Mouse (Mus musculus) neural tube, embryonic 12.5 days (tissue): ENCODE data around the gene Tcf12. TPM values are rescaled to one million over a fixed set of nuclear protein-coding genes. Genes with fewer than 3 reads are reported as not detected.

Experiments
- ATAC-seq: fragments of 200-750 bp; cut with Nextera tagmentation; 2 replicates; pipeline ENCODE4 v1.8.0; 2017; ENCODE audit warnings: low read depth, mild to moderate bottlenecking, moderate TSS enrichment, moderate library complexity; ENCODE audit not compliant: low FRiP score
- H3K27ac ChIP-seq: fragments of 300-500 bp; sonication (generic); 2 replicates; pipeline ENCODE4 v1.5.1; 2016
- H3K27me3 ChIP-seq: fragments of 300-500 bp; sonication (generic); replicated peaks from 2 replicates; pipeline ENCODE4 v1.6.1; 2016; ENCODE audit warnings: mild to moderate bottlenecking
- H3K36me3 ChIP-seq: fragments of 300-500 bp; sonication (generic); 2 replicates; pipeline ENCODE4 v1.6.1; 2016; ENCODE audit warnings: mild to moderate bottlenecking
- H3K4me1 ChIP-seq: fragments of 300-500 bp; sonication (generic); 2 replicates; pipeline ENCODE4 v1.6.1; 2016
- H3K4me2 ChIP-seq: fragments of 300-500 bp; sonication (generic); replicated peaks from 2 replicates; pipeline ENCODE4 v1.6.1; 2016; ENCODE audit warnings: mild to moderate bottlenecking
- H3K4me3 ChIP-seq: fragments of 300-500 bp; sonication (generic); 2 replicates; pipeline ENCODE4 v1.5.1; 2016
- H3K9ac ChIP-seq: fragments of 300-500 bp; sonication (generic); 2 replicates; pipeline ENCODE4 v1.6.1; 2016; ENCODE audit warnings: mild to moderate bottlenecking
- H3K9me3 ChIP-seq: fragments of 300-500 bp; sonication (generic); 2 replicates; pipeline ENCODE4 v1.6.1; 2016; ENCODE audit warnings: mild to moderate bottlenecking
- WGBS: fragments of 180-500 bp; shearing (Covaris S2); methylation state at CpG from one replicate; pipeline ENCODE4 v1.1.7; 2016; 5-methylcytosine and 5-hydroxymethylcytosine counted together
- polyA plus RNA-seq: library from polyadenylated mRNA; unstranded; fragments of >200 nt; fragmentation: Nextera tagmentation; extraction: Ambion mirVana; gene quantifications from 2 replicates; pipeline ENCODE4 v1.2.1, GENCODE M21; 2016

The Tcf12 gene
- polyA plus RNA-seq, 1 experiment from 2014 or later: 213 TPM

DNA sequence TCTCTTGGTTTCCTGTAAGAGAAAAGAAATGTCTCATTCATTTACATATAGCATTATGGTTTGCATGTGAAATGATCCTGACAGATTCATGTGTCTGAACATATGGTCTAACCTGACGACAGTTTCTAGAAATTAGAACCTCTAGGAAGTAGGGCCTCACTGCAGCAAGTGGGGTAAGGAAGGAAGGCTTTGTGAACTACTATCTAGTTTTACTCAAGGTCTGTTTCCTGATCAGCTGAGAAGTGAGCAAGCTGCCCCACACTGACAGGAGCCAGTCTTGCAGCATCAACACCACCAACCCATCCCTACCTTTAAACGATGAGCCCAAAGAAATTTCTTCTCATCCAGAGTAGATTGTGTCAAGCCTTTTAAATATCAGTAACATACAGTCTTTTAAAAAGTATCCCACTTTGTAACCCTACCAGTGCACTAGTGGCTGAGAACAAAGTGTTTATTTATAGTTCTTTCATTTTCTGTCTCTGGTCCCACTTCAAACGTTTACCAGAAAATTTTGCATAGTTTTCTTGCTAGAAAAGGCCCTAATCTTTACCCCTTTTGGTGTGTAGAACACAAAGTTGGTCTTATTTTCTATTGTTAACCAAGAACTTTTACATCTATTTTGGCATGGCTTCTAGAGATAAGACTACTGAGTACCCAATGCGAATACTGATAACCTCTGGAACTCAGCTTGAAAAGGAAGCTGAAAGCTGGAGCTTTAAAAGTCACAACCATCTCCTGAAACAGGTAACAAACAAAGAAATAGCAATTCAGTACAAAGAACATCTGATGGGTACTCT lies 96.9 kb downstream of the Tcf12 start:
- Histone ChIP-seq H3K9ac (no peak overlapping the region), H3K4me3 (no peak overlapping the region), H3K36me3 (no peaks in the 10 kb centered on the region; the same call in 1 of the 2 replicates), H3K9me3 (no peaks in the 10 kb centered on the region), H3K4me2 (no peak overlapping the region), H3K27me3 (no peaks in the 10 kb centered on the region), H3K4me1 (no peaks in the 10 kb centered on the region), H3K27ac (no peak overlapping the region)
- ATAC-seq: no peak
- 82% methylated on average over 4 of the region's 4 CpGs for WGBS

DNA sequence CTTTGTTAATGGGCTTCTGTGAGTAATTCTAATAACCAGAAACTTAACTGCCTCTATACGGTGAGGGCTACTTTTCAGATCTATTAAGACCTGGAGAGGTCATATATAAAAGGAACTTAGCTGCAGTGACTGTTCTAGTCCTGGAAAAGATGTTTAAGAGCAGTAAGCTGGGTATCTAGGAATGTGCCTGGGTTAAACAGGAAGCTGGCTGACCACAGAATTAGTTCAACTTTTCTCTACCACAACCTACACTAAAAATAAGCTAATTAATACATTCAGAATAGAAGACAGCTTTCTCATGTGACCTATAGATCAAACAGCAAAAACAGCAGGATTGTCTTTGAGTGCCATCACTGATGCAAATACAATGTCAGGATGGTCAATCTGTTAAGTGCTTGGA lies 98.1 kb downstream of the Tcf12 start:
- Histone ChIP-seq H3K9ac (no peak overlapping the region), H3K4me2 (no peak overlapping the region), H3K27me3 (no peaks in the 10 kb centered on the region), H3K27ac (no peak overlapping the region), H3K4me3 (no peak overlapping the region), H3K36me3 (no peaks in the 10 kb centered on the region; the same call in 1 of the 2 replicates), H3K4me1 (no peaks in the 10 kb centered on the region), H3K9me3 (no peaks in the 10 kb centered on the region)
- 87% methylated on average over 1 of the region's 1 CpGs for WGBS
- ATAC-seq: no peak

DNA sequence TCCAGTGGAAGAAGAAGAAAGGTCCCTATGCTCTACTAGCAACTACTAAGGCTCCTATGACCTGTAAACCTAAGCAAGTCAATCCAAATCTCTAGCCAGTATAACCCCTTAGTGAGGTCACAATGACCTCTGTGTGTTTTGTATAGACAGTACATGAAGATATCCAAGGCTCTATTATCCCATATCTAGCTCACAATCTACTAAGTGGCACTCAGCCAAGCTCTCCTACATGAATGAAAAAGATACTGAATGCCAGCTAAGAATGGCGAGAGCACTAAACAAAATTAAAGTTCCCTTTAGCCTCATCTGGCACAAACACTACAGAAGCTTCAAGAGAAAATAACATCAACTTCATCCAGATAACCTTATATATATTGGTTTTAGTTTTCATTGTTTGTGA lies 103.0 kb downstream of the Tcf12 start:
- H3K27ac ChIP-seq: no peak overlapping the region
- H3K9me3 ChIP-seq: no peaks in the 10 kb centered on the region
- no peak overlapping the region for H3K9ac ChIP-seq
- no peaks in the 10 kb centered on the region for H3K4me1 ChIP-seq
- WGBS: 92% methylated on average over 1 of the region's 1 CpGs
- H3K4me2 ChIP-seq: no peak overlapping the region
- ATAC-seq: no peak
- no peaks in the 10 kb centered on the region for H3K27me3 ChIP-seq
- H3K4me3 ChIP-seq: no peak overlapping the region
- H3K36me3 ChIP-seq: no peaks in the 10 kb centered on the region; the same call in 1 of the 2 replicates

DNA sequence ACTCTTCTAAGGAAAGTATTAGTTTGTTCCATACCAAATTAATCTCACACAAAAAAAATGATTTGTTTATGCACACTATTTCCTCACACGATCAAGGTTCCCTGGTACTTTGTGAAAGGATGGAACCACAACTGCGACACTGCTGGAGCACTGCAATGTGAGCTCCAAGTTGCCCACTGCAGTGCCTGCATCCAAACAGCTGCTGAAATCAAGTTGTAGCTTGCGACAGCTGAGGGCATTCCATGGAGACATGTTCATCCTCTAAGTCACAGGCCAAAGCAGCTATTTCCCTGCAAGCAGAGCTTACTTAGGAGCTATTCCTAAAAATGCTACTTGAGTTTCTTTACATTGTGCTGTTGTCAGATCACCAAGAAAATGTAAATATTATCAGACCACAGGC lies 120.5 kb downstream of the Tcf12 start:
- Histone ChIP-seq H3K4me3 (no peak overlapping the region), H3K27me3 (no peaks in the 10 kb centered on the region), H3K9ac (no peak overlapping the region), H3K9me3 (no peaks in the 10 kb centered on the region), H3K27ac (no peak overlapping the region), H3K4me2 (no peak overlapping the region), H3K4me1 (no peaks in the 10 kb centered on the region; the same call in 1 of the 2 replicates), H3K36me3 (no peaks in the 10 kb centered on the region)
- 93% methylated on average over 3 of the region's 3 CpGs for WGBS
- ATAC-seq: no peak

DNA sequence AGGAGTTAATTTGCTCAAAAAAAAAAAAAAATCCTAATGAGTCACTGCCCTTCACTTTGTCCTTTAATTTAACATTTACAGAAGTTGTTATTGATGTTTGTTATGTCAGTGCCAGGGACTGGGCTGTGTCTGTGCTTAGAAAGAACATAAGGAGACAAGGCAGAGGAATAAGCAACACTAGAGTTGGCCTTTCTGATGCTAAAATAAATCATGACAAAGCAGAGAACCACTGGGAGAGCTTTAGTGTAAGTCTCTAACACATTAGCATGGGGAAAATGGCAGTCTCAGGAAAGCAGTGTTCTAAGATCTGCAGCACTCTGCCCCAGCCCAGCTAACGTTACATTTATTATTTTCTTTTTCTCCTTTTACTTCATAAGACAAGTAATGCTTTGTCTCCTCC lies 121.3 kb downstream of the Tcf12 start:
- H3K9ac ChIP-seq: no peak overlapping the region
- H3K27me3 ChIP-seq: no peaks in the 10 kb centered on the region
- no peaks in the 10 kb centered on the region; the same call in 1 of the 2 replicates for H3K4me1 ChIP-seq
- H3K4me2 ChIP-seq: no peak overlapping the region
- no peak for ATAC-seq
- no peaks in the 10 kb centered on the region for H3K9me3 ChIP-seq
- H3K36me3 ChIP-seq: no peaks in the 10 kb centered on the region
- H3K27ac ChIP-seq: no peak overlapping the region
- WGBS: 68% methylated on average over 1 of the region's 1 CpGs
- no peak overlapping the region for H3K4me3 ChIP-seq

DNA sequence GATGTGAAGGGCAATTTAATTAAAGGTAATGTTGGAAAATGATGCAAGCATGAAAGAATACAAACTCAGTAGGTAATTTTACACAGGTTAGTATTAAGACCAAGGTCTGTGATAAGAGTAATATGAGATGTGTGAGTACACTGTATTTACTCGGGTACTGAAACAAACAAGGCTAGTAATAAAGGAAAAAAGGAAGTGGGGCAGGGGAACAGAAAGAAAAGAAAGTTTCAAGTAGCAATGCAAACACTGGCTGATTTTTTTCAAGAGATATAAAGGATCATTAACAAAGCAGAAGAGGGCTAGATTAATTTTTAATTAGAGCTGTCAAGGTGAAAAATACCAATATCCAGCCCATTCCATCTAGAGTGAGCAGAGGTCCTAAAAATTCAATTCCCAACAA lies 122.0 kb downstream of the Tcf12 start:
- H3K27ac ChIP-seq: no peak overlapping the region
- H3K4me3 ChIP-seq: no peak overlapping the region
- ATAC-seq: no peak
- no peaks in the 10 kb centered on the region; the same call in 1 of the 2 replicates for H3K4me1 ChIP-seq
- H3K9me3 ChIP-seq: no peaks in the 10 kb centered on the region
- 75% methylated on average over 1 of the region's 1 CpGs for WGBS
- no peak overlapping the region for H3K4me2 ChIP-seq
- no peaks in the 10 kb centered on the region for H3K36me3 ChIP-seq
- no peaks in the 10 kb centered on the region for H3K27me3 ChIP-seq
- no peak overlapping the region for H3K9ac ChIP-seq

DNA sequence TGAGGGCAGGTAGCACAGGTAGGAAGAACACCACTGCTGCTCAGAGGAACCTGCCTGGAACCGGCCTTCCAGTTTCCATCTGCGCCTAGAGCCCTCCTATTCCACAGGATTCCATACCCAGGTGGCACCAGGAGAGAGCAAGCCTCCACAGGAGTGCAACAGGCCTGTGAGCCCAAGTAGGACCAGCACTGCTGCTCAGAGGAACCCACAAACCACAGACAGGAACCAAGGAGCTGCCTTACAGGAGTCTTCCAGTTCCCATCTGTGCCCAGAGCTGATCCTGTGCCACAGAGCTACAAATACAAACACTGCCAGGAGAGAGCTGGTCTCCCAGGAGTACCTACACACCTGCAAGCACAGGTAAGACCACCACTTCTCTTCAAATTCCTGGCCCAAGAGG lies 125.0 kb downstream of the Tcf12 start:
- Histone ChIP-seq H3K36me3 (no peaks in the 10 kb centered on the region), H3K4me3 (no peak overlapping the region), H3K9ac (no peak overlapping the region), H3K4me1 (no peaks in the 10 kb centered on the region; the same call in 1 of the 2 replicates), H3K27me3 (no peaks in the 10 kb centered on the region), H3K4me2 (no peak overlapping the region), H3K27ac (no peak overlapping the region), H3K9me3 (no peaks in the 10 kb centered on the region)
- no peak for ATAC-seq
- WGBS: 93% methylated on average over 2 of the region's 2 CpGs

DNA sequence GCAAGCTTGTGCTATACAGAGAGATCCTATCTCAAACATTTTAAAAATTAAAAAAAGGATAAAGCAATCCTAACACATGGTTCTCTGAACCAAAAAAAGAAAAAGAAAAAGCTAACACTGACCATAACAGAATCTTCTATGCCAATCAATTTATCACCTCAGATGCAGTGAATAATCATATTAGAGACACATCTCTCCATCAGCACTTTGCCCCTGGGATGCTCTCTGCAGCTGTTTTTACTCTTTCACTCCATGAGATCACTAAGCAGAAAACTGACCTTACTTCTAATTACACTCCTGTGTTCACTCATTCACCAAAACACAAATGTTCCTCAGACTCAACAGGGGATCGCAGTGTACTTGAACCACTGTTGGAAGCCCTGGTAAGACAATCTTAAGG lies 128.8 kb downstream of the Tcf12 start:
- no peak overlapping the region for H3K4me2 ChIP-seq
- H3K36me3 ChIP-seq: no peaks in the 10 kb centered on the region
- H3K27me3 ChIP-seq: no peaks in the 10 kb centered on the region
- no peak overlapping the region for H3K4me3 ChIP-seq
- H3K9me3 ChIP-seq: no peaks in the 10 kb centered on the region
- peaks cover 11% of the 10 kb centered on the region for H3K4me1 ChIP-seq
- no peak for ATAC-seq
- H3K27ac ChIP-seq: no peak overlapping the region
- no peak overlapping the region for H3K9ac ChIP-seq
- WGBS: 92% methylated on average over 1 of the region's 1 CpGs

DNA sequence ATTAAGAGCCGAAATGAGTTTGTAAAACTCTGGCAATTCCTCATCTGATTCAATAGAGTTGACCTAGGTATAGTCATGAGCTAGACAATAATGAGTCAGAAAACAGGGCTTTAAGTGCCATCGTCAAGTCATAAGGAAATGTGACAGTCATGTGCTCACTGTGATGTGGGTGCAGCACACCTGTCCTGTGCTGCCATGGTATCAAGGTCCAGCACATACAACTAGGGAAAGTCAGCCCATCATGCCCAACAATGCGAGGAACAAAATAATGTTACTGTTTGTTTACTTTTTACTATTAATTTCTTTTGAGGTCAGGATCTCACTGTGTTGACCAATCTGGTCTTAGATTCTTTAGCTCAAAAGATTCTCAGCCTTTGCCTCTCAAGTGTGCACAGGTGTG lies 130.6 kb downstream of the Tcf12 start:
- no peak for ATAC-seq
- WGBS: 93% methylated on average over 3 of the region's 3 CpGs
- no peaks in the 10 kb centered on the region for H3K9me3 ChIP-seq

DNA sequence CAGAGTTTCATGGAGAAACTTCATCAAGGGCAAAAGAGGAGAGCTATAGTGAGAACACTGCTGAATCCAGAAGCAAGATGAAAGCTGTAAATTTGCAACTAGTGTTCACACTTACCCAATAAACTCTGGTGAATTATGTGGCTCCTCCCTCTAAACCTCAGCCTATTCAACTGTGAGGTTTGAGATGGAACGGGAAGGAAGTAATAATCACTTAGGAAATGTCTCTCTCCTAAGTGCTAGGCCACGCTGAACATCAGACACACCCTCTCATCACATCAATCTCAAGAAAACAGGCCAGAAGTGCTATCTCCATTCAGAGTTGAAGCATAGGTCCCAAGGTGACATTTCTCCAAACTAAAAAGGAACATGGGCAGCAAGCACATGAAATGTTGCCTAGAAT lies 131.1 kb downstream of the Tcf12 start:
- 36% methylated on average over 2 of the region's 2 CpGs for WGBS
- Histone ChIP-seq H3K27me3 (no peaks in the 10 kb centered on the region), H3K4me2 (no peak overlapping the region), H3K9me3 (no peaks in the 10 kb centered on the region), H3K4me3 (no peak overlapping the region), H3K4me1 (peaks cover 20% of the 10 kb centered on the region), H3K27ac (no peak overlapping the region), H3K9ac (no peak overlapping the region), H3K36me3 (no peaks in the 10 kb centered on the region)
- ATAC-seq: no peak

More for the DNA sequence above, 130.6 kb downstream of the Tcf12 start:
- H3K27me3 ChIP-seq: no peaks in the 10 kb centered on the region
- no peak overlapping the region for H3K4me2 ChIP-seq
- no peak overlapping the region for H3K4me3 ChIP-seq
- H3K36me3 ChIP-seq: no peaks in the 10 kb centered on the region
- no peak overlapping the region for H3K9ac ChIP-seq
- no peak overlapping the region for H3K27ac ChIP-seq
- H3K4me1 ChIP-seq: peaks cover 20% of the 10 kb centered on the region

DNA sequence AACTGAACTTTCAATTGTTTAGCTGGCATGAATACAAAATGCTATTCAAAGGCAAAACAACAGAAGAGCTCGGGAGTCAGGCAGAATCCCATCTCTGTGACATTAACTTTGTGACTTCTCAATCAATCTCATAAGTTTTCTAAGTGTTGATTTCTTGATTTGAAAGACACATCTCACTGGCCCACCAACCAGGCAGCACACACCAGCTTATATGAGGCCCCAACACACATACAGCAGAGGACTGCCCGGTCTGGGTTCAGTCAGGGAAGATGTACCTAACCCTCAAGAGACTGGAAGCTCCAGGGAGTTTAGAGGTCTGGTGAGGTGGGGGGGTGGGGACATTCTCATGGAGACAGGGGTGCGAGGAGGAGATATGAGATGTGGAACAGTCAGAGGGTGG lies 132.8 kb downstream of the Tcf12 start:
- 51% methylated on average over 3 of the region's 3 CpGs for WGBS
- Histone ChIP-seq H3K4me1 (peaks cover 27% of the 10 kb centered on the region), H3K27ac (no peak overlapping the region), H3K9me3 (no peaks in the 10 kb centered on the region), H3K27me3 (no peaks in the 10 kb centered on the region), H3K4me2 (no peak overlapping the region), H3K9ac (no peak overlapping the region), H3K36me3 (no peaks in the 10 kb centered on the region), H3K4me3 (no peak overlapping the region)
- no peak for ATAC-seq

DNA sequence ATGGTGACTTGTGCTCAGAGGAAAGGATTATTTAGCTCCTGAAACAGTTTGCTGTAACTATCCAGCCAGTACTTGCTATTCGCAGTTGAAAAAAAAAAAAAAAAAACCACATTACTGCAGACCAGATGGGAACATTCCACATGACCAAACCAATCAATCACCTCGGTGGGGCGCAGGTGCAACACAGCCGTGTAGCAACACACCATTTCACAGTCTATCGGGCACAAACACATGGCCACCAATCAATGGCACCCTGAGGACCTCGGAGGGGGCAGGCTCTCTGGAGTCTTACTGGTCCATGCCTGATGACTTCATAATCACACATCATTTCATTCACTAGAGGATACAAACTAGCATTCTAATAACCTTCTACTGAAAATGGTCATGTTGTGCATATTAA lies 135.6 kb downstream of the Tcf12 start:
- Histone ChIP-seq H3K27me3 (no peaks in the 10 kb centered on the region), H3K9ac (no peak overlapping the region), H3K4me1 (peaks cover 31% of the 10 kb centered on the region), H3K36me3 (no peaks in the 10 kb centered on the region), H3K27ac (peak overlapping the region; percentile 50; the same call in 1 of the 2 replicates), H3K4me3 (no peak overlapping the region), H3K9me3 (no peaks in the 10 kb centered on the region), H3K4me2 (peak overlapping the region; percentile 16; the same call in 1 of the 2 replicates)
- peak; percentile 97 for ATAC-seq
- 10% methylated on average over 6 of the region's 6 CpGs for WGBS

DNA sequence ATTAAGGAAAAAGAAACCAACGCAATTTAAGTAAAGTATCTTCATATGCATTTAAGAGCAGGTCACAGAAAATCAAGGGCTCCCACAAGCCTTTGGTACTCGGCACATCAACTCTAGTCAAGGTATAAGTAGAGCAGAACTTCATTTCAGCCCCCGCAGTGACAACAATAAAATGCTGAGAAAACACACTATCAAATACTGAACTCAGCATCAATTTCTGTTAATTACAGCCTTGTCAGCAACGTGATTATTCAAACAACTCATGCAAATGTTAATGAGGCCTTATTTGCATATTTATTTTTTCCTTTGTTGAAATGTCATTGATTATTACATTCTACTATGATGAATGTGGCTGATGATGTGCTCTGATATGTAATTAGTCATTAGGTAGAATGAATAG lies 136.5 kb downstream of the Tcf12 start:
- no peak overlapping the region for H3K4me2 ChIP-seq
- H3K4me1 ChIP-seq: peaks cover 31% of the 10 kb centered on the region
- no peaks in the 10 kb centered on the region for H3K9me3 ChIP-seq
- no peak for ATAC-seq
- no peak overlapping the region for H3K27ac ChIP-seq
- H3K4me3 ChIP-seq: no peak overlapping the region
- H3K36me3 ChIP-seq: no peaks in the 10 kb centered on the region
- 34% methylated on average over 4 of the region's 4 CpGs for WGBS
- H3K27me3 ChIP-seq: no peaks in the 10 kb centered on the region
- no peak overlapping the region for H3K9ac ChIP-seq
